Mouse (Mus musculus) liver, adult 2 months (tissue): ENCODE data around the gene Arhgef17.

Experiments used
- CTCF ChIP-seq: fragments of 200-500 bp; IDR thresholded peaks from 2 replicates; pipeline ENCODE4 v1.5.1; 2011; ENCODE audit warnings: low read depth, low read length, control low read depth
- POLR2A ChIP-seq: fragments of 200-500 bp; IDR thresholded peaks from 2 replicates; pipeline ENCODE4 v1.6.1; 2011; ENCODE audit warnings: low read length, control low read depth; ENCODE audit not compliant: insufficient read depth; ENCODE audit errors: extremely low read depth

- TF ChIP-seq CTCF (no peak), POLR2A (no peak)
These were observed 27.3 kb downstream of the Arhgef17 start for GRCm38 (mm10) chr7:100904612-100905011.
